Mouse (Mus musculus): Measurements from ENCODE around the gene Uso1.
"Not testable (repeated sequence)": the region's sequence is repeated elsewhere in the genome, so short reads cannot be mapped to it uniquely, and the experiment has no call there.

The Uso1 gene

GRCm38 (mm10) chr5:92127141-92127625 is 10.6 kb upstream of the Uso1 start:
- DNase-seq (ENCODE audit: low read depth, low spot score): no peak

DNA sequence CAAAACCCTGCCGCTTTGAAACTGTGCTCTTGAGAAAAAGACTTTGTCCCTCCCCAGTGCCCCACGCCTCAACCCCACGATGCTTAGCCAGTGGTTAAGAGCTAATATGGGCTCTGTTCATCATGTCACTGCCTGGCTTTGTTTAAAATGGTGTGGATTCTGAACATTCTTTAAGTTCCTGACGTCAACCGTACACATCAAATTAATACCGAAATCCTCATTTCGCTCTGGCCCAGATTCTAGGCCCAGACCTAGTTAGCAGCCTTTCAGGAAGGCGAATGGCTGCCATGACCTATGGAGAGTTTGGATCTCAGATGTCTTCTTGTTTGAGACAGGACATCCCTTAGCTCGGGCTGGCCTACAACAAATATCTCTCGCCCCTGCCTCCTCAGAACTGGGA is 10.0 kb upstream of the Uso1 start:
- DNase-seq (ENCODE audit: low read depth, low spot score): no peak

DNA sequence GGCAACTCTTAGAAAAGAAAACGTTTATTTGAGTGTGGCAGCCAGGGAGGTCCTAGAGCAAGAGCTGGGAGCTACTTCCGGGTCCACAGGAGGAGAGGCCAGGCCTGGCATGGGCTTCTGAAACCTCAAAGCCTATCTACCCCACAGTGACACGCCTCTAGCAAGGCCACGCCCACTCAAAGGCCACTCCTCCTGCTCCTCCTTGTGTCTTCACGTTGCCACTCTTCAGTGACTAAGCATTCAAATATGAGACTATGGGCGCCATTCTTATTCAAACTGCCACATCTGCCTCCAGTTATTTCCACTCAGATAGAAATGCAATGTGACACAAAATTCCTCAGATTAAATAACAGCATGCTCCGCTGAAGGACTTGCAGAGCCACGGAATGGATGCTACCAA is 9.2 kb upstream of the Uso1 start:
- DNase-seq (ENCODE audit: low read depth, low spot score): peak; percentile 97

- DNase-seq (ENCODE audit: low read depth, low spot score): peak; percentile 74
Measured at GRCm38 (mm10) chr5:92129321-92129768, 8.4 kb upstream of the Uso1 start.

DNA sequence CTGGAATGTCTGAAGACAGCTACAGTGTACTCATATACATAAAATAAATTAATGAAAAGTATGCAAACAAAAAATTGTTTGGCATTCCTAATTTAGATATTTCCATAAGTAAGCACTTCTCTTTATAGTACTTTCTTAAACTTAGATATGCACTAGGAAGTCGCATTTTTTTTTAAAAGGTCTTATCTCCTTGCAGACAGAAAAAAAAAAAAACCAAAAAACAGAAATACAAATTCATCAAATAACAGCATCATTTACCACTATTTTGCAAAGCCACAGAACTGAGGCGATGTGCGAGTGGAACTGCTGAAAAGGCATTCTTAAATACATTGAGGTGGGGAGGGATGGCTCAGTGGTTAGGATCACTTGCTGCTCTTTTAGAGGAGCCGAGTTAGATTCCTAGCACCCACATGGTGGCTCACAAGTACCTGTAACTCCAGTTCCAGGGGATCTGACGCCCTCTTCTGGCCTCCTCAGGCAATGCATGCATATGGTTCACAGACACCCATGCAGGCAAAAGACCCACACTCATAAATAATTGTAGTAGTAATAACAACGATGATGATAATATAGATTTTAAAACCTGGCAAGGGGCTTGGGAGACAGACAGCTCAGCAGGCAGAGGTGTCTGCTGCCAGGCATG is 7.6 kb upstream of the Uso1 start:
- peak; percentile 51 for DNase-seq (ENCODE audit: low read depth, low spot score)

- peak; percentile 45 for DNase-seq (ENCODE audit: low read depth, low spot score)
Measured at GRCm38 (mm10) chr5:92132127-92132526, 5.6 kb upstream of the Uso1 start.

- DNase-seq (ENCODE audit: low read depth, low spot score): not testable (repeated sequence)
Measured at GRCm38 (mm10) chr5:92133006-92133405, 4.7 kb upstream of the Uso1 start.

GRCm38 (mm10) chr5:92134934-92135333 is 2.8 kb upstream of the Uso1 start:
- no peak for DNase-seq (ENCODE audit: low read depth, low spot score)

GRCm38 (mm10) chr5:92136536-92137238 is 1.1 kb upstream of the Uso1 start:
- DNase-seq (ENCODE audit: low read depth, low spot score): no peak

GRCm38 (mm10) chr5:92138093-92138621 is 419 bp downstream of the Uso1 start:
- DNase-seq (ENCODE audit: low read depth, low spot score): no peak

DNA sequence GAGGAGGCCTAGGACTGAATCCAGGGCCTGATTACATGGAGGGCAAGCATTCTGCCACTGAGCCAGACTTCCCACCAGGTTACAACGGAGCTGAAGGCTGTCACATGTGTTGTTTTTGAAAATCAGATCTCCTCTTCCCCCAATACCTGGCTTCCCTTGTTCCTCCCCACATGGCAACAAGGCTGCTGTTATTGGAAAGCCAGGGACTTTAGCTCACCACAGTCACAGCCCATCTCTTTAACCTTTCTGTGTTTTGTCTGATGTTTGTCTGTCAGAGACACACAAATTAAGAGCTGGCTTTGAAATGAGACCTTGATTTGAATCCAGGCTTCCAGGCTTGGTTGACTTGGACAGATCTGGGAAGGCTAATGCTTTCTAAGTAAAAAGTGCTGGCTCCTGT is 1.5 kb downstream of the Uso1 start:
- no peak for DNase-seq (ENCODE audit: low read depth, low spot score)

- peak; percentile 53 for DNase-seq (ENCODE audit: low read depth, low spot score)
Measured at GRCm38 (mm10) chr5:92141696-92142095, 4.0 kb downstream of the Uso1 start.

DNA sequence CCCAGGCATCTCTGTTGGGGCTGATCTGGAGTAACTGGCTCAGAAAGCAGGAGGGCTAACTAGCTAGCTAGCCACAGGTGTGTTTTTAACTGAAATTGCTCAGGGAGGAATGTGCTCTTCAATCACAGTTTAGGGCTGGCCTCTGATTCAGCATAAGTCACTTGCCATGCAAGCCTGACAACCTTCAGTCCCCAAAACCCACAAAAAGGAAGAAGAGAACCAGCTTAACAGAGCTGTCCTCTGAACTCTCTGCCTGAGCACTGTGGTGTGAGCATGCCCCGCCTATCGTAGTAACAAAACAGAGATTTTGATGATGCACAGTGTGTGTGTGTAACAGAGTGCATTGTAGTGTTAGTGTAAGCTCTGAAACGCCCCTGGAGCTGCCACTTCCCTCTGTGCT is 4.7 kb downstream of the Uso1 start:
- DNase-seq (ENCODE audit: low read depth, low spot score): no peak

- no peak for DNase-seq (ENCODE audit: low read depth, low spot score)
Measured at GRCm38 (mm10) chr5:92143665-92144064, 5.9 kb downstream of the Uso1 start.

DNA sequence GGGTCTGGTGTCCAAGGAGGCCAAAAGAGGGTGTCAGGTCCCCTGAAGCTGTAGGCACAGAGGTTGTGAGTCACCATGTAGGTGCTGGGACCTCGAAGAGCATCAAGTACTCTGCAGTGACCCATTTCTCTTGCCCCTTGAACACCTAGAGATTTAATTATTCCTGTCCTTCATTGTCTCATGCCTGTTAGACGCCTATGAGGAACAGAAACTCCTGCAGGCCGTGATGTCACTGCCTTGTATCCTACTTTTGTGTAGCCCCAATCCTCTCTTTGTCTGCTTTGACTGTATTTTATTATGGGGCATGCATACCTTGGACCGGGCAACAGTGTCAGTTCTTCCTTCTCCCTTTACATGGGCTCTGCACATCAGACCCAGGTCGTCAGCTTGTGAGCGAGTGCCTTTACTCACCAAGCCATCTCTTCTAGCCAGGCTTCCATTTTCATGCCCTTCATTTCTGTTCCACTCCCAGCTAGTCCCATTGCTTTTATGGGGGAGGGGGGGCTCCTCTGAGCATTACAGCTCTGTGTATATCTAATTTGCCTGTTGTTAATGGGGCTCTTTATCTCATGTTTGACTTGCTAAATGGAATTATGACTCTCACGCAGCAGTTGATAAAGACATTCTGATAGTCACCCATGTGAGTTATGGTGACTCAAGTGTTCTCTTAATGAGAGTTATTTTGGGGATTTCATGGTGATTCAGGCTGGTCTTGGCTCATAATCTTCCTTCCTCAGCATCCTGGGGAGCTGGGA is 7.4 kb downstream of the Uso1 start:
- no peak for DNase-seq (ENCODE audit: low read depth, low spot score)

DNA sequence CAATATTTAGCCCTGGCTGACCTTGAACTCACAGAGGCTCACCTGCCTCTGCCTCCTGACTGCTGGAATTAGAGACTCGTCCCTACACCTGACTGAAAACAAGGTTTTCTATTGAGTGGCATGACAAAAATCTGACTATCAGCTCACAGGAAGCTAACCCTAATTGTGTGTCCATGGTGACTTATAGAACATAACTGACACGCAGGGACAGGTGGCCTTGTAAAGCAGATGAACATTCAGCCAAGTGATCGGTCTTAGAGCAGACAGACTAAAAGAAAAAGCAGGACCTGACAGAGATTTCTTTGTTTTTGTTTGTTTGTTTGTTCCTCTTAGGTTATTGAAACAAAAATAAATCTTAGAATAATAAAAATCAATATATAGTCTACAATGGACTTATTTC is 10.5 kb downstream of the Uso1 start:
- DNase-seq (ENCODE audit: low read depth, low spot score): no peak

GRCm38 (mm10) chr5:92149330-92149982 is 11.7 kb downstream of the Uso1 start:
- no peak for DNase-seq (ENCODE audit: low read depth, low spot score)

DNA sequence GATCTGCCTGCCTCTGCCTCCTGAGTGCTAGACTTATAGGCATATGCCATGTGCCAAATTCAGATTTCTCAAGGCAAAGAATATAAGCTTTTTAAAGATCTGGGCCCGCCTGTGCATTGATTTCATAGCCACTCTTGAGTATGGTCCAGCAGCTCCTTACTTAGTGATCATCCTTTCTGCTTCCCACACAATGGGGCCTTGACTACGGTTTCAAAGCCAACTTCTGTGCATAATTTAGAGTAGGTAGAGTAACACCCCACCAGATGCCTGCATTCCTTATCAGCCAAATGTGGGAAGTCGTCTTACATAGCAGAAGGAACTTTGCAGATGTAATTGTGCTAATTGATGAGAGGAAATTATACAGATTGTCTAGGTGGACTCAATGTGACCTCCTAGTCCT is 17.1 kb downstream of the Uso1 start:
- DNase-seq (ENCODE audit: low read depth, low spot score): no peak

DNA sequence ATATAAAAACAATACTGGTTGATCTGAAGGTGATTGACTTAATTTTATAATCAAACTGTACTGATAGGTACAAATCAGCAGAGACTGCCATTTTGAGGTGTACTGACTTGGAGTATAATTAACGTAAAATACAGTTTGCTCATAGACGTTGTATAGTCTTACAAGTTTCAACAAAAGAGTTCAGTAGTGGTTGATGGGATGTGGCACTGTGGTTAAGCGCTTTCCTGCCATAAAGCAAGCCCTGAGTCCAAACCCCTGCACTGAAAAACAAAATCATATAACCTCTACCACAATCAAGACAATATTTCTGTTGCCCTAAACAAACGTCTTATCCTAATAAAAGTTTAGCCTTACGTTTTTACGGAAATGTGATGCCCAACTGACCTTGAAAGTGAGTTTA is 28.2 kb downstream of the Uso1 start:
- DNase-seq (ENCODE audit: low read depth, low spot score): no peak

DNA sequence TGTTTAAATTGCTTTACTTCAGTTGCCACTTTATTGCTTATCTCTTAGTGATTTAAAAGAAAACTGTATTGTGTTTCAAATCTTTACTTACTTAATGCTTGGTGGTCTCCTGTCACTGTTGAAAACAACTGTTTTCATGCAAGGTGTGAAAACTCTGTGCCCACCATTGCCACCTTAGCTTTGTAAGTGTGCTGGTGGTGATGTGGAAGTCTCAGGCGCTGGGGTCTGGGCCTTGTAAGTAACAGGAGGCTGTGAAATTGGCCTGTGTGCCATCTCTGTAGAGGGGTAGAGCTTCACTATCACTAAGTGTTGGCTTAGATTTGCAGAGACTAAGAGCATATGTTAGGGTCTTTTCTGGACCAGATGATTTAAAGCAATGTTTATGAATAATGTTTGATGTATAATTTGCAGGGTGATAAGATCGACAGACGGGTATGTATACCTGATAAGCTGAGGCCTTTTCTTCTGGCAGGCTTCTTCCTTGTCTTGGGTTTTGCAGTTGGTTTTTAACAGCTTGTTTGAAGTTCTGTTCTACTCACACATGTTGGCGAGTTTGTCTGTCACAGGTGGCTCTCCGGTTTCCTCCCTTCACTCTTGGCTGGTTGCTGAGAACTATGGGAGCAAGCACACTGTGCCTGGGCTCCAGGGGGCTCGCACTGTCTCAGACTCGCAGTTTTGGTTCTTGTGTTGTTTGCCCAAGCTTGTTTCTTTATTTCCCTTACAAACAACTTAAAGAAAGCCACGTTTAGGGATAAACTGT is 45.5 kb downstream of the Uso1 start:
- no peak for DNase-seq (ENCODE audit: low read depth, low spot score)

- no peak for DNase-seq (ENCODE audit: low read depth, low spot score)
Measured at GRCm38 (mm10) chr5:92188881-92189483, 51.2 kb downstream of the Uso1 start.

All from ES-CJ7 (cell line).